Mouse (Mus musculus): ENCODE data around the gene Csgalnact2. TPM values are rescaled to one million over a fixed set of nuclear protein-coding genes. Genes with fewer than 3 reads are reported as not detected.

Csgalnact2 gene
- polyA plus RNA-seq, 1 experiment: 1.1 TPM

DNA sequence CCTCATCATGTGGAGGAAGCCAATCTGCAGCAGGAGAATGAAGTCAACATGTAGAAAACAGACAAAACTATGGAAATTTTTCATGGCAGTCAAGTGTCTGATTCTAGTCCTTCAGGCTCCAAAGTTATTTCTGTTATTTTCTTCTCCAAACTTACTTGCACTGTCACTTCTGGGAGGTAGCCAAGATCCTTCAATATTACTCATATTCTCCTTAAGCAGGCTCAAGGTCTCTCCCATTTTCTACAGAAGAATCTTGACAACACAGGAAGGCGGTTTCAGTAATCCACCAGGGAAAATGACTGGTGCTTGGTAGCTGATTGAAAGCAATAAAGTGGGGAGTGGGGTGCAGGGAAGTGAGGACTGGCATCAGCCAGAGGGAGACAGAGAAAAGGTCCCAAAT, 16.2 kb downstream of the Csgalnact2 start:
- Histone ChIP-seq H3K27ac (ENCODE audit: control insufficient read depth, insufficient read depth, low read depth, low read length) (no peak overlapping the region), H3K4me3 (ENCODE audit: control insufficient read depth, low read depth, low read length) (no peak overlapping the region), H3K4me1 (ENCODE audit: control insufficient read depth, insufficient read depth, low read length) (no peaks in the 10 kb centered on the region), H3K27me3 (ENCODE audit: control insufficient read depth, insufficient read depth, low read length) (no peaks in the 10 kb centered on the region), H3K36me3 (ENCODE audit: control insufficient read depth, insufficient read depth, low read length) (peaks cover 2% of the 10 kb centered on the region)
- TF ChIP-seq CTCF (IDR thresholded peaks at IDR 0.05; ENCODE audit: control insufficient read depth, insufficient read depth, insufficient replicate concordance, low read depth, low read length) (no peak), POLR2A (IDR thresholded peaks at IDR 0.05; ENCODE audit: control insufficient read depth, low read depth, low read length) (no peak)

DNA sequence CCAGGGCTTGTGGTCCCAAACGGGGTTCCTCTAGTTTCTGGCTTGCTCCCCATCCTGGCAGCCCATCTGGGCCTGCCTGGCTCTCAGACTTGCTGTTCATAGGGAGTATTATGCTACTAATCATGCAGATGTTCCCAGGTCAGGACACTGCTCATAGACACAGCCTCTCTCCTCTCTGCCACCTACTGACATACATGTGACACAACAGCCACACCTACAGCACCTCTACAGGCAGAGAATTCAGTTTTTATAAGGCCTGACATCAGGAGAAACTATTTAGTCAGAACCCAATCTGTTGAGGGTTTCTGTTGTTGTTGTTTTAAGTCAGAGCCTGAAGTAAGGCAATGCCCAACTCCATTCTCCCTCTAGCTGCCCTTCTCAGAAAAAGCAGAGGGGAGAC, 27.1 kb downstream of the Csgalnact2 start:
- Histone ChIP-seq H3K4me1 (ENCODE audit: control insufficient read depth, insufficient read depth, low read length) (no peaks in the 10 kb centered on the region), H3K4me3 (ENCODE audit: control insufficient read depth, low read depth, low read length) (no peak overlapping the region), H3K27me3 (ENCODE audit: control insufficient read depth, insufficient read depth, low read length) (no peaks in the 10 kb centered on the region), H3K27ac (ENCODE audit: control insufficient read depth, insufficient read depth, low read depth, low read length) (no peak overlapping the region), H3K36me3 (ENCODE audit: control insufficient read depth, insufficient read depth, low read length) (no peaks in the 10 kb centered on the region)
- TF ChIP-seq POLR2A (IDR thresholded peaks at IDR 0.05; ENCODE audit: control insufficient read depth, low read depth, low read length): no peak
- no peak for TF ChIP-seq CTCF (IDR thresholded peaks at IDR 0.05; ENCODE audit: control insufficient read depth, insufficient read depth, insufficient replicate concordance, low read depth, low read length)

GRCm38 (mm10) chr6:118099311-118099802, 39.6 kb downstream of the Csgalnact2 start:
- no peak overlapping the region for H3K4me3 ChIP-seq (ENCODE audit: control insufficient read depth, low read depth, low read length)
- H3K27me3 ChIP-seq (ENCODE audit: control insufficient read depth, insufficient read depth, low read length): no peaks in the 10 kb centered on the region
- no peaks in the 10 kb centered on the region for H3K36me3 ChIP-seq (ENCODE audit: control insufficient read depth, insufficient read depth, low read length)
- H3K27ac ChIP-seq (ENCODE audit: control insufficient read depth, insufficient read depth, low read depth, low read length): no peak overlapping the region
- no peak for TF ChIP-seq CTCF (IDR thresholded peaks at IDR 0.05; ENCODE audit: control insufficient read depth, insufficient read depth, insufficient replicate concordance, low read depth, low read length)
- TF ChIP-seq POLR2A (IDR thresholded peaks at IDR 0.05; ENCODE audit: control insufficient read depth, low read depth, low read length): no peak
- no peaks in the 10 kb centered on the region for H3K4me1 ChIP-seq (ENCODE audit: control insufficient read depth, insufficient read depth, low read length)

GRCm38 (mm10) chr6:118097765-118098365, 41.1 kb downstream of the Csgalnact2 start:
- no peak for TF ChIP-seq CTCF (IDR thresholded peaks at IDR 0.05; ENCODE audit: control insufficient read depth, insufficient read depth, insufficient replicate concordance, low read depth, low read length)
- no peak for TF ChIP-seq POLR2A (IDR thresholded peaks at IDR 0.05; ENCODE audit: control insufficient read depth, low read depth, low read length)
- H3K4me1 ChIP-seq (ENCODE audit: control insufficient read depth, insufficient read depth, low read length): no peaks in the 10 kb centered on the region
- H3K27me3 ChIP-seq (ENCODE audit: control insufficient read depth, insufficient read depth, low read length): no peaks in the 10 kb centered on the region
- no peaks in the 10 kb centered on the region for H3K36me3 ChIP-seq (ENCODE audit: control insufficient read depth, insufficient read depth, low read length)
- H3K4me3 ChIP-seq (ENCODE audit: control insufficient read depth, low read depth, low read length): no peak overlapping the region
- H3K27ac ChIP-seq (ENCODE audit: control insufficient read depth, insufficient read depth, low read depth, low read length): no peak overlapping the region

DNA sequence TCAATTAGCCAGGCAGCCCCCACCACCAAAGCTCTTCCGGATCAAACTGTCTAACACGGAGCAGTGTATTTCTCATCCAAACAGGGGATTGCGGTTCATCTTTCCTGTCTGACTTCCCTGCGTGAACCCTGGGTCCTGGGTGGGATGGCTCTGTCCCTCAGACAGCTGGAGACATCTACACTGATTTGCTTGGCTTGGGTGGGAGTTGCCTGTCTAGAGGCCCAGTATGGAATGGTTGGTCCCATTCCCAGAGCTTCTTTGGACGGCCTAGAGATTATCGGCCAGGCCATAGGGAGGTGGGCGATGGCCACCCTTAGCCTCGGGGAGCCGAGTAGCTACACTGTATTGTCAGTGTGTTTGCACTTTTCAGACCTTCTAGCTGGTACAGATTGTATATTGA, 48.1 kb downstream of the Csgalnact2 start:
- Histone ChIP-seq H3K4me3 (ENCODE audit: control insufficient read depth, low read depth, low read length) (no peak overlapping the region), H3K36me3 (ENCODE audit: control insufficient read depth, insufficient read depth, low read length) (no peaks in the 10 kb centered on the region), H3K4me1 (ENCODE audit: control insufficient read depth, insufficient read depth, low read length) (no peaks in the 10 kb centered on the region; the same call in 1 of the 2 replicates), H3K27me3 (ENCODE audit: control insufficient read depth, insufficient read depth, low read length) (no peaks in the 10 kb centered on the region), H3K27ac (ENCODE audit: control insufficient read depth, insufficient read depth, low read depth, low read length) (no peak overlapping the region)
- TF ChIP-seq CTCF (IDR thresholded peaks at IDR 0.05; ENCODE audit: control insufficient read depth, insufficient read depth, insufficient replicate concordance, low read depth, low read length): no peak
- no peak for TF ChIP-seq POLR2A (IDR thresholded peaks at IDR 0.05; ENCODE audit: control insufficient read depth, low read depth, low read length)

DNA sequence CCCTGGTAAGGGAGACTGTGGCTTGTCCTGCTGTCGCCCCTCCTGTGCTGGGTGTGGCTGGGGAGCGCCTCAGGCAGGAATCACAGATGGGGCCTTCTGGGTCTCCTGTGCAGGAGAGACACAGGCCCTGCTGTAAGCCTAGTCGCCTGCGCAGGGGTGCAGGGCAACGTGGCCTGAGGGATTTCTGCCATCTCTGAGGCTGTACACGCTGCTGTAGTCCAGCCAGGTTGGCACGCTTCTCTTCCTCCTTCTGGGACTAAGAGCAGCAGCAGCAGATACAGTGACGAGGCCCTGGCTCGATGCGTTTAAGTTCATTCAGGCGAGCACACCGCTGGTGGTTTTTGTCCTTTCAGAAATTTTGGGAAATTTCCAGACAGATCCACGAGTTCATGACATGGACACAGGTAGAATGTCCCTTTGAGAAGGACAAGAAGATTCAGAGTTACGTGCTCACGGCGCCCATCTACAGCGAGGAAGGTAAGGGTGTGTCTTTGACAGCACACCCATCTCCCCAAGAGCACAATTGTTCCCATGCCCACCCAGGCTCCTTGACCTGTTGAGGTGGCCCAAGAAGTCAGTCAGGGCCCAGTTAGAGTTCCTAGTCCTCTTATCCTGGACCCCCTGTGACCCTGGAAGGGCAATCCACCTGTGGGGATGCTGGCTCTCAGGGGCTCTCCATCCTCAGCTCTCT, 50.0 kb downstream of the Csgalnact2 start:
- no peaks in the 10 kb centered on the region for H3K36me3 ChIP-seq (ENCODE audit: control insufficient read depth, insufficient read depth, low read length)
- no peaks in the 10 kb centered on the region for H3K27me3 ChIP-seq (ENCODE audit: control insufficient read depth, insufficient read depth, low read length)
- no peak for TF ChIP-seq POLR2A (IDR thresholded peaks at IDR 0.05; ENCODE audit: control insufficient read depth, low read depth, low read length)
- TF ChIP-seq CTCF (IDR thresholded peaks at IDR 0.05; ENCODE audit: control insufficient read depth, insufficient read depth, insufficient replicate concordance, low read depth, low read length): no peak
- H3K27ac ChIP-seq (ENCODE audit: control insufficient read depth, insufficient read depth, low read depth, low read length): no peak overlapping the region
- H3K4me1 ChIP-seq (ENCODE audit: control insufficient read depth, insufficient read depth, low read length): no peaks in the 10 kb centered on the region; the same call in 1 of the 2 replicates
- no peak overlapping the region for H3K4me3 ChIP-seq (ENCODE audit: control insufficient read depth, low read depth, low read length)

GRCm38 (mm10) chr6:118087955-118088354, 51.0 kb downstream of the Csgalnact2 start:
- TF ChIP-seq POLR2A (IDR thresholded peaks at IDR 0.05; ENCODE audit: control insufficient read depth, low read depth, low read length): no peak
- peak; percentile 66; the same call in 1 of the 2 replicates for TF ChIP-seq CTCF (IDR thresholded peaks at IDR 0.05; ENCODE audit: control insufficient read depth, insufficient read depth, insufficient replicate concordance, low read depth, low read length)
- Histone ChIP-seq H3K36me3 (ENCODE audit: control insufficient read depth, insufficient read depth, low read length) (no peaks in the 10 kb centered on the region), H3K27me3 (ENCODE audit: control insufficient read depth, insufficient read depth, low read length) (no peaks in the 10 kb centered on the region), H3K27ac (ENCODE audit: control insufficient read depth, insufficient read depth, low read depth, low read length) (no peak overlapping the region), H3K4me3 (ENCODE audit: control insufficient read depth, low read depth, low read length) (no peak overlapping the region), H3K4me1 (ENCODE audit: control insufficient read depth, insufficient read depth, low read length) (no peaks in the 10 kb centered on the region; the same call in 1 of the 2 replicates)
